Mouse (Mus musculus) liver, adult 2 months (tissue): Measurements from ENCODE around the gene Tab1. TPM values are rescaled to one million over a fixed set of nuclear protein-coding genes. Genes with fewer than 3 reads are reported as not detected.

Source experiments
- DNase-seq: peaks from one replicate; pipeline ENCODE4 v3.0.0-alpha.2; 2011; ENCODE audit warnings: low read depth, low spot score; ENCODE audit errors: extremely low read depth
- H3K27ac ChIP-seq: fragments of 200-500 bp; replicated peaks from 2 replicates; pipeline ENCODE4 v1.5.1; 2012; ENCODE audit warnings: low read depth, mild to moderate bottlenecking, control low read depth, inconsistent platforms, low read length; ENCODE audit not compliant: insufficient read depth
- H3K27me3 ChIP-seq: fragments of 200-500 bp; 2 replicates; pipeline ENCODE4 v1.6.1; 2012; ENCODE audit warnings: mild to moderate bottlenecking, moderate library complexity, low read length, inconsistent platforms; ENCODE audit not compliant: control insufficient read depth, insufficient read depth
- H3K36me3 ChIP-seq: fragments of 200-500 bp; 2 replicates; pipeline ENCODE4 v1.6.1; 2012; ENCODE audit warnings: low read length, inconsistent platforms; ENCODE audit not compliant: control insufficient read depth, insufficient read depth
- H3K4me1 ChIP-seq: fragments of 200-500 bp; 2 replicates; pipeline ENCODE4 v1.6.1; 2011; ENCODE audit warnings: low read length; ENCODE audit not compliant: control insufficient read depth, insufficient read depth
- H3K4me3 ChIP-seq: fragments of 200-500 bp; 2 replicates; pipeline ENCODE4 v1.5.1; 2011; ENCODE audit warnings: low read depth, mild to moderate bottlenecking, control low read depth, low read length, moderate library complexity; ENCODE audit not compliant: insufficient read depth
- H3K79me2 ChIP-seq: fragments of 200-500 bp; 2 replicates; pipeline ENCODE4 v1.6.1; 2012; ENCODE audit warnings: inconsistent platforms, mild to moderate bottlenecking, low read length, moderate library complexity; ENCODE audit not compliant: control insufficient read depth, insufficient read depth
- H3K9ac ChIP-seq: fragments of 200-500 bp; 2 replicates; pipeline ENCODE4 v1.6.1; 2012; ENCODE audit warnings: low read depth, mild to moderate bottlenecking, control low read depth, inconsistent platforms, low read length
- CTCF ChIP-seq: fragments of 200-500 bp; IDR thresholded peaks from 2 replicates; pipeline ENCODE4 v1.5.1; 2011; ENCODE audit warnings: low read depth, low read length, control low read depth
- POLR2A ChIP-seq: fragments of 200-500 bp; IDR thresholded peaks from 2 replicates; pipeline ENCODE4 v1.6.1; 2011; ENCODE audit warnings: low read length, control low read depth; ENCODE audit not compliant: insufficient read depth; ENCODE audit errors: extremely low read depth
- WGBS: fragments of 180-500 bp; shearing (Covaris S2); methylation state at CpG from one replicate; pipeline ENCODE4 v1.1.7; 2018; 5-methylcytosine and 5-hydroxymethylcytosine counted together
- polyA plus RNA-seq: library from polyadenylated mRNA; depleted of rRNA; stranded (reverse); fragments of >200 nt; gene quantifications from 2 replicates; pipeline ENCODE4 v1.2.3, GENCODE M21; 2012
- total RNA-seq: library from RNA; depleted of rRNA; stranded (reverse); fragments of >200 nt; gene quantifications from 2 replicates; pipeline ENCODE4 v1.2.3, GENCODE M21; 2014

Gene Tab1
- total and polyA plus RNA-seq, 2 experiments, result 4.1 to 5.0 TPM

DNA sequence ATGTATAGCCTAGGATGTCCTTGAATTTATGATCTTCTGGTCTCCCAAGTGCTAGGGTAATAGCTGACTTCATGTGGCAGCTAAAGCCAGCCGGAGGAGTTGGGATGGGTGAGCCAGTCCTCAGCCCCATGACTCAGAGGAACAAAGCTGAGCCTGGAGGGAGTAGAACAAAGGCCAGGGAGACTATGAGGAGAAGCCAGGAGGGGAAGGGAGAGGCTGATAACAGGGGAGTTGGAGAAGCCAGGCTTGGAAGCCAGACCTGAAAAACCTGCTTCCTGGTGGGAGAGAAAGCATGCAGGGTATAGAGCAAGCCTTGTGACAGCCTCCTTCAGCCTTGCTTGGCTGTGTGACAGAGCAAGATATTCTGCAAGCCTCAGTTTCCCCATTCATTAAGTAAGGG, 37.3 kb upstream of the Tab1 start:
- Histone ChIP-seq H3K27ac (no peak overlapping the region), H3K4me1 (peaks cover under 1% of the 10 kb centered on the region; the same call in 1 of the 2 replicates)

DNA sequence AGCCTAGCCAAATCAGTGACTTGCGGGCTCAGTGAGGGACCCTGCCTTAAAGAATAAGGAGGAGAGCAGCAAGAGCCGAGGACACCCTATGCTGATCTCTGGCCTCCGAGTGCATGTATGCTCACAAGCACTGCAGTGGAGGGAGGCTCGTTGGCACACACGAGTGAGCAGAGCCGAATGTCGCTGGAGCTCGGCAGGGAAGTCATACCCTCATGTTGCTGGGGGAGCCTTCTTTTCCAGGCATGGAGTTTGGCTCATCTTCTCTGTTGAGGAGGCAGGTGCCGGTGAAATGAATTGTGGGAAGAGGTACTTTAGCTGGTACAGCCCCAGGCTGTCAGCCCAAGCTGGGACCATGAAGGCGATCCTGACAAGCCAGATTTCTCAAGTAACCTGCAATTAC, 36.5 kb upstream of the Tab1 start:
- no peaks in the 10 kb centered on the region for H3K36me3 ChIP-seq
- no peak overlapping the region for H3K9ac ChIP-seq
- H3K27me3 ChIP-seq, result peaks cover 1% of the 10 kb centered on the region; the same call in 1 of the 2 replicates
- no peak overlapping the region for H3K27ac ChIP-seq
- no peak for DNase-seq
- no peak overlapping the region for H3K4me3 ChIP-seq
- 87% methylated on average over 10 of the region's 10 CpGs for WGBS
- no peaks in the 10 kb centered on the region for H3K79me2 ChIP-seq
- H3K4me1 ChIP-seq, result no peaks in the 10 kb centered on the region; the same call in 1 of the 2 replicates
- no peak for TF ChIP-seq POLR2A
- no peak for TF ChIP-seq CTCF

More for the DNA sequence above, 37.3 kb upstream of the Tab1 start:
- Histone ChIP-seq H3K27me3 (peaks cover 4% of the 10 kb centered on the region; the same call in 1 of the 2 replicates), H3K4me3 (no peak overlapping the region), H3K79me2 (no peaks in the 10 kb centered on the region), H3K9ac (no peak overlapping the region), H3K36me3 (no peaks in the 10 kb centered on the region)
- no peak for TF ChIP-seq POLR2A
- TF ChIP-seq CTCF, result no peak
- DNase-seq, result no peak
- WGBS, result 69% methylated on average over 1 of the region's 1 CpGs

- TF ChIP-seq CTCF, result no peak
- TF ChIP-seq POLR2A, result no peak
- no peak overlapping the region for H3K27ac ChIP-seq
- no peaks in the 10 kb centered on the region for H3K36me3 ChIP-seq
- no peaks in the 10 kb centered on the region for H3K27me3 ChIP-seq
- DNase-seq, result no peak
- no peak overlapping the region for H3K9ac ChIP-seq
- H3K79me2 ChIP-seq, result no peaks in the 10 kb centered on the region
- 26% methylated on average over 20 of the region's 20 CpGs for WGBS
- H3K4me3 ChIP-seq, result no peak overlapping the region
- no peaks in the 10 kb centered on the region for H3K4me1 ChIP-seq
Measured at GRCm38 (mm10) chr15:80096946-80097881, 35.7 kb upstream of the Tab1 start.

DNA sequence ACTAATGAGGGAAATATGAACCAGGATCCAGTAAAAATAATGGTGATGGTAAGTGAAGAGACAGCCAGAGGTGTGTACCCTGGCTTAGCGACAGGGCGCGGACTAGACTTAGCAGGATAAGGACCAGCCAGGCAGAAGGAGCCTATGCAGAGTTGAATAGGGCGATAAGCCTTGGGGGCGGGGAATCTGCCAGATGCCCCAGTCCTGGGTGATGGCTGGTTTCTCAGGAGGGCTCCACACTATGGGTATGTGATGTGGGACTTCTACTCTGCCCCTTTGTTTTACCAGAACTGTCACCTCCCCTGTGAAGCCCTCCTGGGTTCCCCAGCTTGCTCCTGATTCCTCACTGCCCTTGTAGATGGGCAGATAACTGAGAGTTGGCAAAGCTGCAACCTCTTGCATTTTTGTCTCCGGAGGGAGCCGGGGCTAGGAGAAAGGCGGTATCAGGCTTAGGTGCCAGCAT, 34.9 kb upstream of the Tab1 start:
- no peaks in the 10 kb centered on the region for H3K27me3 ChIP-seq
- H3K79me2 ChIP-seq, result no peaks in the 10 kb centered on the region
- WGBS, result 55% methylated on average over 8 of the region's 8 CpGs
- no peak for DNase-seq
- no peak overlapping the region for H3K9ac ChIP-seq
- H3K36me3 ChIP-seq, result no peaks in the 10 kb centered on the region
- no peaks in the 10 kb centered on the region for H3K4me1 ChIP-seq
- no peak overlapping the region for H3K4me3 ChIP-seq
- no peak overlapping the region for H3K27ac ChIP-seq
- no peak for TF ChIP-seq CTCF
- no peak for TF ChIP-seq POLR2A

DNA sequence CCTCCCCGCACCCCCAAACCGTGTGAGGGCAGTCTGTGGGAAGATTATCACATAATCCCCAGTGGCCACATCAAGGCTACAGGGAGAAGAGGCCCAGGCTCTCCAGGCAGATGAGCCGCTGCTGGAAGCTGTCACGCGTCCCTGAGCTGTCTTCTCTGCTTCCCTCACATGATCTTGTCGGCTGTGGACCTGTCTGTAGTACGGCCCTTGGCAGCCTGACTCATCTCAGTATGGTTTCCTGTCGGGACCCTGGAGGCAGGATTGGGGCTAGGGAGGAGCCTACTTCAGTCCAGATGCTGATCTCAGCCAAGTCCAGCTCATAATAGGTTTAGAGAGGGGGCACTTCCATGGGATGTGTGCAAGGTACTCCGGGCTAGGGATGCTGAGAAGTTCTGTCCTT, 34.1 kb upstream of the Tab1 start:
- H3K4me3 ChIP-seq, result no peak overlapping the region
- H3K27ac ChIP-seq, result no peak overlapping the region
- no peak for TF ChIP-seq CTCF
- TF ChIP-seq POLR2A, result no peak
- DNase-seq, result no peak
- no peaks in the 10 kb centered on the region for H3K27me3 ChIP-seq
- H3K4me1 ChIP-seq, result no peaks in the 10 kb centered on the region
- WGBS, result 64% methylated on average over 9 of the region's 9 CpGs
- H3K36me3 ChIP-seq, result no peaks in the 10 kb centered on the region
- no peak overlapping the region for H3K9ac ChIP-seq
- no peaks in the 10 kb centered on the region for H3K79me2 ChIP-seq

DNA sequence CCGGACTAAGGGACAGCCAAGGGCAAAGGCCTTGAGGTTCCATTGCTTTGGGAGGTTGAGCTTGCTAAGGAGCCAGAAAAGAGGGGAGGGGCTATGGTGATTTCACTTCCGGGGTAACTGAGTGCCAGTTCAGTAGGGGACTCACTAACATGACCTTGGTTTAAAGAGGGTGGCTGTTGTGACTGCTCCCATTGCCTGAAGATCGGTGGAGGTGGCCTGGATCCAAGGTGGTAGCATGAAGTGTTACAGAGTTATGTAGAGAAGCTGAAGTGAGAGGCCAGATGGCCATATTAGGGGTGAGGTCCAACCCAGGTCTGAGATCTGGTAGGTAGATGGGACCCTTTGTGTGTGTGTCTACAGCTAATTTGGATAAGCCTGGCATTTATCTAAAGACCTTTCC, 33.5 kb upstream of the Tab1 start:
- WGBS, result 77% methylated on average over 3 of the region's 3 CpGs
- no peak for TF ChIP-seq POLR2A
- no peak for TF ChIP-seq CTCF

More for the DNA sequence above, 33.5 kb upstream of the Tab1 start:
- DNase-seq, result no peak
- Histone ChIP-seq H3K79me2 (no peaks in the 10 kb centered on the region), H3K4me3 (no peak overlapping the region), H3K36me3 (no peaks in the 10 kb centered on the region), H3K9ac (no peak overlapping the region), H3K4me1 (no peaks in the 10 kb centered on the region), H3K27me3 (no peaks in the 10 kb centered on the region), H3K27ac (no peak overlapping the region)
